Mouse (Mus musculus) intestine, embryonic 14.5 days (tissue): Measurements from ENCODE around the gene Snrnp70. TPM values are rescaled to one million over a fixed set of nuclear protein-coding genes. Genes with fewer than 3 reads are reported as not detected.

Experiments
- ATAC-seq: fragments of 200-750 bp; cut with Nextera tagmentation; replicated peaks from 2 replicates; pipeline ENCODE4 v1.8.0; 2017; ENCODE audit warnings: low read depth, moderate number of reproducible peaks, moderate TSS enrichment, moderate library complexity; ENCODE audit not compliant: low FRiP score, low TSS enrichment
- DNase-seq: peaks from one replicate; pipeline ENCODE4 v3.0.0-alpha.2; 2018; ENCODE audit warnings: low spot score
- H3K27ac ChIP-seq: fragments of 300-500 bp; sonication (generic); 2 replicates; pipeline ENCODE4 v1.5.1; 2014; ENCODE audit warnings: low read depth, mild to moderate bottlenecking, control low read depth
- H3K27me3 ChIP-seq: fragments of 300-500 bp; sonication (generic); replicated peaks from 2 replicates; pipeline ENCODE4 v1.6.1; 2014; ENCODE audit warnings: low read length, control low read depth; ENCODE audit not compliant: control insufficient read depth, insufficient read depth
- H3K36me3 ChIP-seq: fragments of 300-500 bp; sonication (generic); 2 replicates; pipeline ENCODE4 v1.6.1; 2014; ENCODE audit warnings: low read length, control low read depth; ENCODE audit not compliant: control insufficient read depth, insufficient read depth
- H3K4me1 ChIP-seq: fragments of 300-500 bp; sonication (generic); replicated peaks from 2 replicates; pipeline ENCODE4 v1.6.1; 2014; ENCODE audit warnings: low read length, control low read depth, mixed read lengths; ENCODE audit not compliant: control insufficient read depth, insufficient read depth
- H3K4me2 ChIP-seq: fragments of 300-500 bp; sonication (generic); 2 replicates; pipeline ENCODE4 v1.6.1; 2014; ENCODE audit warnings: low read length
- H3K4me3 ChIP-seq: fragments of 300-500 bp; sonication (generic); 2 replicates; pipeline ENCODE4 v1.5.1; 2014; ENCODE audit warnings: low read depth, low read length, control low read depth, mixed read lengths
- H3K9ac ChIP-seq: fragments of 300-500 bp; sonication (generic); 2 replicates; pipeline ENCODE4 v1.6.1; 2014; ENCODE audit warnings: mild to moderate bottlenecking, low read length
- H3K9me3 ChIP-seq: fragments of 300-500 bp; sonication (generic); 2 replicates; pipeline ENCODE4 v1.6.1; 2016; ENCODE audit warnings: low read length, control low read depth; ENCODE audit not compliant: control insufficient read depth
- WGBS: fragments of 180-500 bp; shearing (Covaris S2); extraction: QIAGEN DNeasy Blood & Tissue Kit; methylation state at CpG from one replicate; pipeline ENCODE4 v1.1.7; 2014; 5-methylcytosine and 5-hydroxymethylcytosine counted together
- polyA plus RNA-seq: library from polyadenylated mRNA; unstranded; fragments of >200 nt; fragmentation: Nextera tagmentation; extraction: Ambion mirVana; gene quantifications from 2 replicates; pipeline ENCODE4 v1.2.1, GENCODE M21; 2014

Snrnp70 gene
- polyA plus RNA-seq, 1 experiment from 2014 or later: 77.1 TPM

DNA sequence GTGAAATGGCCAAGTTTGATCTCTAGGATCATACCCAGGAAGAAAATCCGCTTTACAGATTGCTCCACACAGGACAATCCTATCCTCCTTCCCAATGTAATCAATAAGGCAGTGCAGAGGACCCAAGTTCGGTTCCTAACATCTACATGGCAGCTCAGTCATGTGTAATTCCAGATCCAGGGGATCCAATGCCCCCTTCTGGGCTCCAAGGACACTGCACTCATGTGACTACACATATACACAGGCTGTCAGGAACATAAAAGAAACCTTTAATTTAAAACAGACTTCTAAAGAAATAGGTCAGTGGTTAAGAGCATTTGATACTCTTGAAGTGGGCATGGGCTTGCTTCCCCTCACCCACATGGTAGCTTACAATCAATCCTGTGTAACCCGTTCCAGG lies 9.5 kb downstream of the Snrnp70 start:
- WGBS: 86% methylated on average over 3 of the region's 3 CpGs
- no peak for DNase-seq
- H3K27me3 ChIP-seq: no peaks in the 10 kb centered on the region
- peaks cover 99% of the 10 kb centered on the region for H3K36me3 ChIP-seq
- no peak overlapping the region for H3K9ac ChIP-seq
- no peaks in the 10 kb centered on the region for H3K9me3 ChIP-seq
- H3K4me2 ChIP-seq: no peak overlapping the region
- H3K4me3 ChIP-seq: no peak overlapping the region
- H3K27ac ChIP-seq: no peak overlapping the region
- ATAC-seq: no peak
- no peaks in the 10 kb centered on the region for H3K4me1 ChIP-seq

GRCm38 (mm10) chr7:45376057-45376456 lies 19.5 kb downstream of the Snrnp70 start:
- 88% methylated on average over 1 of the region's 1 CpGs for WGBS
- Histone ChIP-seq H3K27ac (no peak overlapping the region), H3K4me3 (no peak overlapping the region), H3K9me3 (no peaks in the 10 kb centered on the region), H3K4me1 (0 out of 2 replicates have a peak, but pooled peaks cover under 1% of the 10 kb centered on the region), H3K9ac (no peak overlapping the region), H3K4me2 (no peak overlapping the region), H3K36me3 (peaks cover 88% of the 10 kb centered on the region), H3K27me3 (no peaks in the 10 kb centered on the region)
- no peak for ATAC-seq
- no peak for DNase-seq

GRCm38 (mm10) chr7:45374620-45375019 lies 20.9 kb downstream of the Snrnp70 start:
- Histone ChIP-seq H3K4me3 (no peak overlapping the region), H3K36me3 (peaks cover 74% of the 10 kb centered on the region), H3K4me1 (peaks cover 5% of the 10 kb centered on the region; the same call in 1 of the 2 replicates), H3K9ac (no peak overlapping the region), H3K27ac (no peak overlapping the region), H3K9me3 (no peaks in the 10 kb centered on the region), H3K4me2 (no peak overlapping the region), H3K27me3 (peaks cover 4% of the 10 kb centered on the region; the same call in 1 of the 2 replicates)
- DNase-seq (no peak), ATAC-seq (no peak)
- 95% methylated on average over 8 of the region's 8 CpGs for WGBS

- Histone ChIP-seq H3K27ac (no peak overlapping the region), H3K9me3 (no peaks in the 10 kb centered on the region), H3K4me3 (no peak overlapping the region), H3K36me3 (peaks cover 51% of the 10 kb centered on the region), H3K27me3 (peaks cover 16% of the 10 kb centered on the region), H3K9ac (no peak overlapping the region), H3K4me2 (no peak overlapping the region), H3K4me1 (peaks cover 10% of the 10 kb centered on the region; the same call in 1 of the 2 replicates)
- DNase-seq (no peak), ATAC-seq (no peak)
- 87% methylated on average over 5 of the region's 5 CpGs for WGBS
These were observed 23.2 kb downstream of the Snrnp70 start for GRCm38 (mm10) chr7:45372371-45372770.

GRCm38 (mm10) chr7:45370475-45371311 lies 24.8 kb downstream of the Snrnp70 start, which contains the start of gene Lin7b:
Lin7b (minus strand) TSS chr7:45370583.
- Histone ChIP-seq H3K27me3 (peaks cover 19% of the 10 kb centered on the region), H3K4me1 (peaks cover 15% of the 10 kb centered on the region; the same call in 1 of the 2 replicates), H3K9me3 (no peaks in the 10 kb centered on the region), H3K36me3 (peaks cover 34% of the 10 kb centered on the region), H3K4me3 (peak within 1 kb of the TSS; percentile 48), H3K9ac (peak within 1 kb of the TSS; percentile 8; the same call in 1 of the 2 replicates), H3K27ac (no peak within 1 kb of the TSS), H3K4me2 (peak within 1 kb of the TSS; percentile 80)
- ATAC-seq (peak; percentile 79), DNase-seq (peak; percentile 94)
- 13% methylated on average over 28 of the region's 28 CpGs for WGBS

- H3K36me3 ChIP-seq: peaks cover 28% of the 10 kb centered on the region
- no peak overlapping the region for H3K27ac ChIP-seq
- H3K4me3 ChIP-seq: peak overlapping the region; percentile 48
- H3K4me1 ChIP-seq: peaks cover 15% of the 10 kb centered on the region; the same call in 1 of the 2 replicates
- WGBS: 9% methylated on average over 48 of the region's 52 CpGs
- H3K9ac ChIP-seq: peak overlapping the region; percentile 8; the same call in 1 of the 2 replicates
- ATAC-seq (no peak; the same call in 1 of the 2 replicates), DNase-seq (no peak)
- H3K4me2 ChIP-seq: peak overlapping the region; percentile 80
- peaks cover 27% of the 10 kb centered on the region for H3K27me3 ChIP-seq
- H3K9me3 ChIP-seq: no peaks in the 10 kb centered on the region
These were observed 25.6 kb downstream of the Snrnp70 start for GRCm38 (mm10) chr7:45369836-45370474.

DNA sequence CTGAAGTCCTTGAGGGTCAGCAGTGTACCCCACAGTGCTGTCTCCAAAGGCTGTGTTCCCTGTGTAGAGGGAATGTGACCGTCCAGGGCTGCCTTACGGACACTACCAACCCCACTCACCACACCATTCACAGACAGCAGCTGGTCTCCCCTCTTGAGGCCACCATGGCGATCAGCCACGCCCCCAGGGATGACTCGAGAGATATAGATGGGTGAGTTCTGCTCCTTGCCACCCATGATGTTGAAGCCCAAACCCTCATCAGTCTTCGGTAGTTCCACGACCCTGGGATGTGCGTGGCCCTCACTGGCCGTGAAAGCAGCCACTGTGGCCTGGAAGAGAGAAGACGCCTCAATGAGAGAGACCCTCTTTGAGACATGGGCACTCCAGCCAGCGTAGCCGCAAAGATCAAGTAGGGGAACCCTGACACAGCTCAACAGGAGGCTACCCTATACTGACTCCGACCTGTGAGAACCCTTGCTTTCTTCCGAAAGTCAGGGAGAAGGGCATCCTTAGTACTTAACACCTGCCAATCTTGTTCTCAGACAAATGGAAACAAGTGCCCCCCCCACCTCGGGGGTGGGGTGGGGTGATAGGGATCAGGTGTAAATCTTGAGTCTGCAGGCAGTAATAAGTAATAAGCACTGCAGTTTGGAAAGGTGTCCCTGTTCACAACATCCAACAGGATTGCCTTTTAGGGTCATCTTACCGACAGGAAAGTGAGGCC lies 26.4 kb downstream of the Snrnp70 start:
- 71% methylated on average over 16 of the region's 16 CpGs for WGBS
- ATAC-seq (no peak), DNase-seq (no peak)
- no peak overlapping the region; the same call in 1 of the 2 replicates for H3K4me2 ChIP-seq
- H3K9me3 ChIP-seq: no peaks in the 10 kb centered on the region
- peaks cover 15% of the 10 kb centered on the region; the same call in 1 of the 2 replicates for H3K4me1 ChIP-seq
- peaks cover 32% of the 10 kb centered on the region for H3K27me3 ChIP-seq
- no peak overlapping the region for H3K27ac ChIP-seq
- no peak overlapping the region for H3K9ac ChIP-seq
- 0 out of 2 replicates have a peak overlapping the region, but pooled peaks have one; percentile 48 for H3K4me3 ChIP-seq
- H3K36me3 ChIP-seq: peaks cover 22% of the 10 kb centered on the region

- H3K4me2 ChIP-seq: peak overlapping the region; percentile 99; the same call in 1 of the 2 replicates
- H3K36me3 ChIP-seq: peaks cover 12% of the 10 kb centered on the region
- no peak overlapping the region for H3K27ac ChIP-seq
- 78% methylated on average over 15 of the region's 15 CpGs for WGBS
- H3K4me1 ChIP-seq: peaks cover 15% of the 10 kb centered on the region; the same call in 1 of the 2 replicates
- DNase-seq (no peak), ATAC-seq (no peak)
- H3K9me3 ChIP-seq: no peaks in the 10 kb centered on the region
- peak overlapping the region; percentile 52; the same call in 1 of the 2 replicates for H3K4me3 ChIP-seq
- peaks cover 42% of the 10 kb centered on the region for H3K27me3 ChIP-seq
- H3K9ac ChIP-seq: no peak overlapping the region
These were observed 27.4 kb downstream of the Snrnp70 start for GRCm38 (mm10) chr7:45368178-45368577.
